Mouse (Mus musculus) G1E (cell line): Measurements from ENCODE around the gene Grik1.

Source experiments
- CTCF ChIP-seq: IDR thresholded peaks from 2 replicates; pipeline ENCODE4 v1.5.1; 2012; ENCODE audit warnings: low read depth, low read length, inconsistent platforms, mixed read lengths
- GATA1 ChIP-seq: IDR thresholded peaks from 2 replicates; pipeline ENCODE4 v1.6.1; 2012; ENCODE audit warnings: borderline replicate concordance, low read length, inconsistent platforms, mixed read lengths
- GATA2 ChIP-seq: IDR thresholded peaks from 2 replicates; pipeline ENCODE4 v1.6.1; 2012; ENCODE audit warnings: low read depth, low read length, inconsistent platforms, borderline replicate concordance
- POLR2AphosphoS5 ChIP-seq: IDR thresholded peaks from 2 replicates; pipeline ENCODE4 v1.6.1; 2012; ENCODE audit warnings: low read depth, low read length, inconsistent platforms; ENCODE audit not compliant: insufficient replicate concordance
- TAL1 ChIP-seq: conservative IDR thresholded peaks from 2 replicates; pipeline ENCODE4 v1.6.1; 2012; ENCODE audit warnings: low read depth, low read length, inconsistent platforms, mixed read lengths

GRCm38 (mm10) chr16:88178813-88179212 lies 111.3 kb downstream of the Grik1 start:
- TF ChIP-seq CTCF (no peak), GATA1 (no peak), TAL1 (no peak), GATA2 (no peak), POLR2AphosphoS5 (no peak)
